Mouse (Mus musculus) midbrain, embryonic 14.5 days (tissue): ENCODE results near the gene Ak5. TPM values are rescaled to one million over a fixed set of nuclear protein-coding genes. Genes with fewer than 3 reads are reported as not detected.

Source experiments
- polyA plus RNA-seq: library from polyadenylated mRNA; unstranded; fragments of >200 nt; fragmentation: Nextera tagmentation; extraction: Ambion mirVana; gene quantifications from 2 replicates; pipeline ENCODE4 v1.2.1, GENCODE M21; 2014

The Ak5 gene
- polyA plus RNA-seq, 1 experiment from 2014 or later: 9.2 TPM

Other genes starting within 250 kb of the Ak5 start
- 50.6 and 70.9 TPM in 2 replicates for gene Pigk, start 45.7 kb upstream of the Ak5 start, polyA plus RNA-seq